Mouse (Mus musculus) G1E (cell line): ENCODE data around the gene Dctn3. TPM values are rescaled to one million over a fixed set of nuclear protein-coding genes. Genes with fewer than 3 reads are reported as not detected.
"Not testable (repeated sequence)": the region's sequence is repeated elsewhere in the genome, so short reads cannot be mapped to it uniquely, and the experiment has no call there.

Experiments used
- ATAC-seq: 2 replicates; pipeline ENCODE4 v1.8.0; 2016; ENCODE audit warnings: mild to moderate bottlenecking; ENCODE audit not compliant: insufficient number of reproducible peaks, poor library complexity, low FRiP score, severe bottlenecking; ENCODE audit errors: extremely low read depth
- DNase-seq: peaks from one replicate; pipeline ENCODE4 v3.0.0; 2012; ENCODE audit warnings: low spot score
- H3K27me3 ChIP-seq: 2 replicates; pipeline ENCODE4 v1.6.1; 2012; ENCODE audit warnings: mild to moderate bottlenecking, low read length, inconsistent platforms; ENCODE audit not compliant: insufficient read depth
- H3K36me3 ChIP-seq: replicated peaks from 2 replicates; pipeline ENCODE3; 2012; ENCODE audit warnings: mild to moderate bottlenecking, inconsistent platforms
- H3K4me1 ChIP-seq: 2 replicates; pipeline ENCODE4 v1.6.1; 2012; ENCODE audit warnings: low read depth, low read length, inconsistent platforms, mixed read lengths; ENCODE audit not compliant: insufficient read depth
- H3K4me3 ChIP-seq: 2 replicates; pipeline ENCODE4 v1.5.1; 2012; ENCODE audit warnings: low read depth, mild to moderate bottlenecking, inconsistent platforms, low read length, moderate library complexity, mixed read lengths
- H3K9me3 ChIP-seq: replicated peaks from 2 replicates; pipeline ENCODE4 v1.6.1; 2012; ENCODE audit warnings: inconsistent platforms
- CTCF ChIP-seq: IDR thresholded peaks from 2 replicates; pipeline ENCODE4 v1.5.1; 2012; ENCODE audit warnings: low read depth, low read length, inconsistent platforms, mixed read lengths
- GATA1 ChIP-seq: IDR thresholded peaks from 2 replicates; pipeline ENCODE4 v1.6.1; 2012; ENCODE audit warnings: borderline replicate concordance, low read length, inconsistent platforms, mixed read lengths
- GATA2 ChIP-seq: IDR thresholded peaks from 2 replicates; pipeline ENCODE4 v1.6.1; 2012; ENCODE audit warnings: low read depth, low read length, inconsistent platforms, borderline replicate concordance
- POLR2AphosphoS5 ChIP-seq: IDR thresholded peaks from 2 replicates; pipeline ENCODE4 v1.6.1; 2012; ENCODE audit warnings: low read depth, low read length, inconsistent platforms; ENCODE audit not compliant: insufficient replicate concordance
- TAL1 ChIP-seq: conservative IDR thresholded peaks from 2 replicates; pipeline ENCODE4 v1.6.1; 2012; ENCODE audit warnings: low read depth, low read length, inconsistent platforms, mixed read lengths
- polyA plus RNA-seq: library from polyadenylated mRNA; stranded (reverse); fragments of >175 nt; gene quantifications from 2 replicates; pipeline ENCODE4 v1.2.3, GENCODE M21; 2012
- total RNA-seq, 2 experiments: library from RNA; stranded (forward) in 1 of 2; stranded (reverse) in 1 of 2; fragments of 200-1000 nt in 1 of 2; fragments of >200 nt in 1 of 2; fragmentation: Nextera tagmentation in 1 of 2; gene quantifications; 2 replicates each; pipeline ENCODE4 v1.2.3; 2014 to 2017

Dctn3 gene
- total and polyA plus RNA-seq, 3 experiments = 95.3 to 187 (median 178) TPM

GRCm38 (mm10) chr4:41711705-41712375, 11.1 kb downstream of the Dctn3 start:
- Histone ChIP-seq H3K9me3 (no peaks in the 10 kb centered on the region), H3K36me3 (peaks cover 53% of the 10 kb centered on the region), H3K4me1 (peaks cover 54% of the 10 kb centered on the region), H3K27me3 (peaks cover 10% of the 10 kb centered on the region), H3K4me3 (peak overlapping the region; percentile 82)
- DNase-seq = no peak
- no peak for TF ChIP-seq POLR2AphosphoS5
- ATAC-seq = no peak

- Histone ChIP-seq H3K4me1 (peaks cover 51% of the 10 kb centered on the region), H3K9me3 (no peaks in the 10 kb centered on the region), H3K36me3 (peaks cover 37% of the 10 kb centered on the region), H3K4me3 (no peak overlapping the region), H3K27me3 (peaks cover 17% of the 10 kb centered on the region)
- TF ChIP-seq GATA2 (no peak), POLR2AphosphoS5 (no peak), GATA1 (no peak), CTCF (no peak), TAL1 (no peak)
- DNase-seq (no peak), ATAC-seq (no peak)
These were observed 12.7 kb downstream of the Dctn3 start for GRCm38 (mm10) chr4:41710229-41710628.

GRCm38 (mm10) chr4:41708192-41708745, 14.7 kb downstream of the Dctn3 start:
- H3K4me1 ChIP-seq = peaks cover 36% of the 10 kb centered on the region
- ATAC-seq = no peak
- H3K4me3 ChIP-seq = no peak overlapping the region
- no peaks in the 10 kb centered on the region for H3K9me3 ChIP-seq
- TF ChIP-seq POLR2AphosphoS5 = no peak
- DNase-seq = no peak
- peaks cover 23% of the 10 kb centered on the region for H3K27me3 ChIP-seq
- peaks cover 27% of the 10 kb centered on the region for H3K36me3 ChIP-seq

- peaks cover 23% of the 10 kb centered on the region for H3K27me3 ChIP-seq
- H3K4me3 ChIP-seq = no peak overlapping the region
- no peak for TF ChIP-seq POLR2AphosphoS5
- no peak for TF ChIP-seq CTCF
- no peak for TF ChIP-seq GATA1
- TF ChIP-seq GATA2 = no peak
- TF ChIP-seq TAL1 = no peak
- H3K9me3 ChIP-seq = no peaks in the 10 kb centered on the region
- ATAC-seq (peak; percentile 22), DNase-seq (peak; percentile 44)
- H3K36me3 ChIP-seq = peaks cover 20% of the 10 kb centered on the region
- peaks cover 28% of the 10 kb centered on the region for H3K4me1 ChIP-seq
These were observed 15.9 kb downstream of the Dctn3 start for GRCm38 (mm10) chr4:41707011-41707535.

GRCm38 (mm10) chr4:41705922-41706754, 16.8 kb downstream of the Dctn3 start:
- no peak for TF ChIP-seq GATA1
- no peak for TF ChIP-seq GATA2
- TF ChIP-seq POLR2AphosphoS5 = no peak
- TF ChIP-seq CTCF = no peak
- TF ChIP-seq TAL1 = no peak
- H3K4me1 ChIP-seq = peaks cover 18% of the 10 kb centered on the region
- ATAC-seq = no peak
- DNase-seq = no peak
- no peaks in the 10 kb centered on the region for H3K9me3 ChIP-seq
- H3K36me3 ChIP-seq = peaks cover 11% of the 10 kb centered on the region
- no peak overlapping the region for H3K4me3 ChIP-seq
- H3K27me3 ChIP-seq = peaks cover 23% of the 10 kb centered on the region

GRCm38 (mm10) chr4:41704651-41705050, 18.3 kb downstream of the Dctn3 start:
- H3K9me3 ChIP-seq = no peaks in the 10 kb centered on the region
- peaks cover 15% of the 10 kb centered on the region for H3K4me1 ChIP-seq
- ATAC-seq = no peak
- no peaks in the 10 kb centered on the region for H3K36me3 ChIP-seq
- no peak for TF ChIP-seq TAL1
- no peak for TF ChIP-seq POLR2AphosphoS5
- no peak for TF ChIP-seq GATA2
- peaks cover 23% of the 10 kb centered on the region for H3K27me3 ChIP-seq
- no peak for DNase-seq
- H3K4me3 ChIP-seq = no peak overlapping the region

GRCm38 (mm10) chr4:41702226-41702625, 20.7 kb downstream of the Dctn3 start:
- DNase-seq, H3K9me3 ChIP-seq, H3K36me3 ChIP-seq, ATAC-seq, H3K4me1 ChIP-seq, H3K4me3 ChIP-seq: not testable (repeated sequence)
- H3K27me3 ChIP-seq = peaks cover 16% of the 10 kb centered on the region

GRCm38 (mm10) chr4:41700224-41700623, 22.7 kb downstream of the Dctn3 start:
- H3K4me3 ChIP-seq, H3K9me3 ChIP-seq, H3K36me3 ChIP-seq, DNase-seq, ATAC-seq, H3K4me1 ChIP-seq, H3K27me3 ChIP-seq: not testable (repeated sequence)

- not testable (repeated sequence) for H3K4me1 ChIP-seq, H3K4me3 ChIP-seq, H3K27me3 ChIP-seq, DNase-seq, H3K36me3 ChIP-seq, ATAC-seq, H3K9me3 ChIP-seq
These were observed 23.2 kb downstream of the Dctn3 start, which contains the start of gene Il11ra1 for GRCm38 (mm10) chr4:41699783-41700182. TSS of gene Il11ra1 (plus strand) at chr4:41699989.
